Mouse (Mus musculus): ENCODE data around the gene Gnai3. TPM values are rescaled to one million over a fixed set of nuclear protein-coding genes. Genes with fewer than 3 reads are reported as not detected.

Gene Gnai3
- polyA plus RNA-seq, 1 experiment from 2014 or later: 193 TPM

- Histone ChIP-seq H3K9ac (no peak overlapping the region), H3K9me3 (replicated peaks) (no peaks in the 10 kb centered on the region), H3K27ac (no peak overlapping the region), H3K27me3 (no peaks in the 10 kb centered on the region), H3K4me2 (replicated peaks) (no peak overlapping the region), H3K4me3 (no peak overlapping the region), H3K4me1 (peaks cover 12% of the 10 kb centered on the region), H3K36me3 (no peaks in the 10 kb centered on the region)
- 81% methylated on average over 7 of the region's 7 CpGs for WGBS
- ATAC-seq (ENCODE audit: low FRiP score): no peak
Measured at GRCm38 (mm10) chr3:108178756-108179715, 33.1 kb upstream of the Gnai3 start.

GRCm38 (mm10) chr3:108174672-108175531, 29.0 kb upstream of the Gnai3 start:
- Histone ChIP-seq H3K9ac (no peak overlapping the region; the same call in 1 of the 2 replicates), H3K9me3 (replicated peaks) (no peaks in the 10 kb centered on the region), H3K4me3 (no peak overlapping the region), H3K27me3 (no peaks in the 10 kb centered on the region), H3K4me1 (peaks cover 12% of the 10 kb centered on the region), H3K27ac (peak overlapping the region; percentile 86), H3K4me2 (replicated peaks) (peak overlapping the region; percentile 32), H3K36me3 (no peaks in the 10 kb centered on the region)
- 28% methylated on average over 14 of the region's 14 CpGs for WGBS
- peak; percentile 82 for ATAC-seq (ENCODE audit: low FRiP score)

GRCm38 (mm10) chr3:108169199-108169598, 23.3 kb upstream of the Gnai3 start:
- Histone ChIP-seq H3K4me3 (no peak overlapping the region), H3K9ac (0 out of 2 replicates have a peak overlapping the region, but pooled peaks have one; percentile 24), H3K4me2 (replicated peaks) (no peak overlapping the region), H3K36me3 (no peaks in the 10 kb centered on the region), H3K9me3 (replicated peaks) (no peaks in the 10 kb centered on the region), H3K27me3 (no peaks in the 10 kb centered on the region), H3K4me1 (peaks cover 47% of the 10 kb centered on the region), H3K27ac (peak overlapping the region; percentile 86; the same call in 1 of the 2 replicates)
- no peak for ATAC-seq (ENCODE audit: low FRiP score)
- 39% methylated on average over 3 of the region's 3 CpGs for WGBS

GRCm38 (mm10) chr3:108167499-108167898, 21.6 kb upstream of the Gnai3 start:
- Histone ChIP-seq H3K4me2 (replicated peaks) (no peak overlapping the region; the same call in 1 of the 2 replicates), H3K9me3 (replicated peaks) (no peaks in the 10 kb centered on the region), H3K4me3 (no peak overlapping the region), H3K27ac (peak overlapping the region; percentile 86), H3K9ac (no peak overlapping the region), H3K36me3 (no peaks in the 10 kb centered on the region), H3K27me3 (no peaks in the 10 kb centered on the region), H3K4me1 (peaks cover 47% of the 10 kb centered on the region)
- 38% methylated on average over 14 of the region's 14 CpGs for WGBS
- no peak; the same call in 1 of the 2 replicates for ATAC-seq (ENCODE audit: low FRiP score)

GRCm38 (mm10) chr3:108166486-108167211, 20.7 kb upstream of the Gnai3 start:
- no peaks in the 10 kb centered on the region for H3K27me3 ChIP-seq
- H3K4me1 ChIP-seq: peaks cover 47% of the 10 kb centered on the region
- peak; percentile 65 for ATAC-seq (ENCODE audit: low FRiP score)
- H3K4me3 ChIP-seq: no peak overlapping the region
- no peak overlapping the region; the same call in 1 of the 2 replicates for H3K4me2 ChIP-seq (replicated peaks)
- 6% methylated on average over 11 of the region's 11 CpGs for WGBS
- H3K9me3 ChIP-seq (replicated peaks): no peaks in the 10 kb centered on the region
- no peak overlapping the region for H3K9ac ChIP-seq
- no peaks in the 10 kb centered on the region for H3K36me3 ChIP-seq
- peak overlapping the region; percentile 86 for H3K27ac ChIP-seq

- WGBS: 17% methylated on average over 10 of the region's 10 CpGs
- Histone ChIP-seq H3K27me3 (no peaks in the 10 kb centered on the region), H3K9ac (peak overlapping the region; percentile 32; the same call in 1 of the 2 replicates), H3K4me1 (peaks cover 47% of the 10 kb centered on the region), H3K4me2 (replicated peaks) (peak overlapping the region; percentile 13), H3K36me3 (no peaks in the 10 kb centered on the region), H3K9me3 (replicated peaks) (no peaks in the 10 kb centered on the region), H3K27ac (peak overlapping the region; percentile 86), H3K4me3 (no peak overlapping the region)
- peak; percentile 23 for ATAC-seq (ENCODE audit: low FRiP score)
Measured at GRCm38 (mm10) chr3:108165532-108166315, 19.8 kb upstream of the Gnai3 start.

- 0 out of 2 replicates have a peak overlapping the region, but pooled peaks have one; percentile 86 for H3K27ac ChIP-seq
- H3K27me3 ChIP-seq: no peaks in the 10 kb centered on the region
- WGBS: 18% methylated on average over 9 of the region's 9 CpGs
- H3K4me2 ChIP-seq (replicated peaks): peak overlapping the region; percentile 39
- peaks cover 47% of the 10 kb centered on the region for H3K4me1 ChIP-seq
- H3K9ac ChIP-seq: no peak overlapping the region
- H3K4me3 ChIP-seq: peak overlapping the region; percentile 11; the same call in 1 of the 2 replicates
- peak; percentile 43 for ATAC-seq (ENCODE audit: low FRiP score)
- H3K9me3 ChIP-seq (replicated peaks): no peaks in the 10 kb centered on the region
- H3K36me3 ChIP-seq: no peaks in the 10 kb centered on the region
Measured at GRCm38 (mm10) chr3:108164807-108165206, 18.9 kb upstream of the Gnai3 start.

- Histone ChIP-seq H3K27me3 (no peaks in the 10 kb centered on the region), H3K4me1 (peaks cover 43% of the 10 kb centered on the region), H3K9me3 (replicated peaks) (no peaks in the 10 kb centered on the region), H3K9ac (no peak overlapping the region), H3K36me3 (no peaks in the 10 kb centered on the region), H3K27ac (no peak overlapping the region), H3K4me2 (replicated peaks) (no peak overlapping the region), H3K4me3 (no peak overlapping the region)
- WGBS: 62% methylated on average over 5 of the region's 5 CpGs
- ATAC-seq (ENCODE audit: low FRiP score): no peak
Measured at GRCm38 (mm10) chr3:108164091-108164490, 18.1 kb upstream of the Gnai3 start.

- H3K9me3 ChIP-seq (replicated peaks): no peaks in the 10 kb centered on the region
- ATAC-seq (ENCODE audit: low FRiP score): peak; percentile 57
- no peak overlapping the region for H3K4me3 ChIP-seq
- no peak overlapping the region for H3K9ac ChIP-seq
- peak overlapping the region; percentile 78 for H3K27ac ChIP-seq
- H3K4me2 ChIP-seq (replicated peaks): no peak overlapping the region
- no peaks in the 10 kb centered on the region for H3K36me3 ChIP-seq
- WGBS: 58% methylated on average over 9 of the region's 9 CpGs
- H3K27me3 ChIP-seq: no peaks in the 10 kb centered on the region
- H3K4me1 ChIP-seq: peaks cover 13% of the 10 kb centered on the region
Measured at GRCm38 (mm10) chr3:108158383-108159037, 12.6 kb upstream of the Gnai3 start.

- Histone ChIP-seq H3K9ac (peak within 1 kb of the TSS; percentile 25; the same call in 1 of the 2 replicates), H3K4me3 (peak within 1 kb of the TSS; percentile 17; the same call in 1 of the 2 replicates), H3K27ac (no peak within 1 kb of the TSS), H3K36me3 (no peaks in the 10 kb centered on the region), H3K9me3 (replicated peaks) (no peaks in the 10 kb centered on the region), H3K4me2 (replicated peaks) (peak within 1 kb of the TSS; percentile 32; the same call in 1 of the 2 replicates), H3K4me1 (peaks cover 13% of the 10 kb centered on the region), H3K27me3 (no peaks in the 10 kb centered on the region)
- WGBS: 45% methylated on average over 4 of the region's 4 CpGs
- ATAC-seq (ENCODE audit: low FRiP score): no peak
Measured at GRCm38 (mm10) chr3:108154656-108155055, 8.7 kb upstream of the Gnai3 start, which contains the start of gene Gpr61. Gene Gpr61 (minus strand): TSS chr3:108154882.
